Mouse (Mus musculus) hematopoietic stem cell, adult 5-6 weeks (primary cell): ENCODE measurements at regions not wholly inside any gene's neighbourhood (a gene's known extent, or its start where the extent isn't known, plus 50 kb on each side); places are given as distances from the start of the nearest gene placed in this dataset.

ENCODE experiments used
- ATAC-seq, 2 experiments: fragments of 125-278 bp in 1 of 2; replicated peaks in 1 of 2; 2 replicates each; pipeline ENCODE4 v1.8.0; 2016 to 2017; ENCODE audit warnings: inconsistent platforms in 2 of 2, mild to moderate bottlenecking in 2 of 2, moderate number of reproducible peaks in 2 of 2, low read depth in 1 of 2, moderate TSS enrichment in 1 of 2; ENCODE audit not compliant: low FRiP score in 2 of 2, poor library complexity in 2 of 2, severe bottlenecking in 2 of 2, insufficient read depth in 1 of 2, low TSS enrichment in 1 of 2

DNA sequence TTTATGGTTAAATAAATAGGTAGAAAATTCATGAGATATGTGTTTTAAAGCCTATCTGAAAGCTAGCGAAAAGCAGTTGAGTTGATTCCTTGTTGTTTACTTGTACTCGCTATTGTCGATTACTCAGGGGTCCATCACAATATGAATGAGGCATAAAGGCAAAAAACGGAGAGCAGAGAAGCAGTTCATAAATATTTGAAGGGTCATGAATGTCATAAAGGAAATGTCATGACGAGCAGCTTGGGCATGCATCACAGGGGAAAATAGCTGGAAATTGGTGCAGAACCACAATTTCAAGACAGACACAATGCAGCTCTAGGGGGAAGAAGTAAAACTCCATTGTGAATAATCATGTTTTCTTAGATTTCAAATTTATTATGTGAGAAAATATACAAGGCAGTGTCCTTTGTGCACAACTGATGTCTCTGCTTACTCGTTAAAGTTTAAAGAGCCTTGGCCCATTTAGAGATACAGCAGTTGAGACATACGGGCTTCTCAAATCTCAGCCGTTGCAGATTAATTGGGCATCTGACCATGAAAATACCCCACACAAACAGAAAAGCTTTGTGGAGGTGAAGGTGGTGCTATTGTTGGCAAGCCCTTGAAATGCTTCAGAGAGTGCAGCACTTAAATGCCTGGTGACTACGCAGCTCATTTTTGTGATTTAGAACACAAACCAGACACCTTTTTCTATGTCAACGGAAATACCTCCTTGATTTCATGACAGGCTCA lies 200.3 kb downstream of the Ahr start:
- ATAC-seq: no peak

DNA sequence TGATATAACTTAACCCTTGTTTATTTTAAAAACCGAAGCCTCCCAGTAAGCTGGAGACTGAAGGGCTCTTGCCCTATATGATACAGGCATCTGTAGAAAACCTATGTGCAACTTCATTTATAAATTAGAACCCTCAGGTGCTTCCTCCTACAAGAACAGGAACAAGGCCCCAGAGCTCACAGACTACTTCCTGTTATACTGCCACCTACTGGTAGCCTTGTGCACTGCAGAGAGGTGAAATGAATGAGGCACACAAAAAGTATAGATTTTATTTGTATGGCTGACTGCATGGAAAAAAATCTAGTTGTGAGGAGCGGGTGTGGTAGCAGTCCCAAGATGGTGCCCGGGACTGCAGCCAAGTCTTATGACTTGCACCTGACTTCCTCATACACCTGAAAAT lies 203.5 kb downstream of the Ahr start:
- peak in 1 of 2 experiments; percentile 60; a peak in 1 of 4 replicates for ATAC-seq

DNA sequence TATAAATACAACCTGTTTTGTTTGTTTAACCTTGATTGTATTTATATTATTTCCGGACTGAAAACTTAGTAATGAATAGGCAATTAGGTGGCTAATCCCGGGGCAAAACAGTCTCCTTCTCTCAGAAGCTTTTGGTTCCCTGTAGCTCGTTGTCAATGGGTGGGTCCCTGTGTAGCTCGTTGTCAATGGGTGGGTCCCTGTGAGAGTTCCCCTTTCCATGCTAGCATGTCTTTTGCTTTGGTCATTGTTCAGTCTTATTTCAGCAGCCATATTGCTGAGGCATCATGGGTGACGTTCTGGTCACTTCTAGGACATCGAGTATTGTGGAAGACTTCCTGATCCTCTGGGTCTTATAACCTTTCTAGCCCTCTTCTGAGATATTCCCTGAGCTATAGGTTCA lies 205.1 kb downstream of the Ahr start:
- ATAC-seq: no peak

DNA sequence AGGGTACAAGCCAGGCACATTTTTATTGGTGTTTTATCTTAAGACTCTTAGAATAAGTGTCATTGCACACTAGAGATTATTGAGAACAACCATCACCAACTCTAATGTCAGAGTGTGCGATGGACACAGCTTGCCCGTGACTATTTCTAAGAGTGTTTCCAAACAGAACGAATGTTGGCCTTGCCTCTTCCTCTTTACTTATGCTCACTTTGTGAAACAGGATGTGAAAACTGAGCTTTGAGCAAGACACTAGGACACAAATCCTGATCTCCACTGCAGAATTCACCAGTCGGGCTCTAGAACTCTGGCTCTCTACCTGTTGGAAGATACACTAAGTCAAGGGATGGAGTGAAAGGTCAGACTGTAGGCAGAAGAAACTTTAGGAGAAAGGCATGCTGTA lies 215.3 kb downstream of the Ahr start:
- ATAC-seq: no peak; a peak in 1 of 4 replicates

DNA sequence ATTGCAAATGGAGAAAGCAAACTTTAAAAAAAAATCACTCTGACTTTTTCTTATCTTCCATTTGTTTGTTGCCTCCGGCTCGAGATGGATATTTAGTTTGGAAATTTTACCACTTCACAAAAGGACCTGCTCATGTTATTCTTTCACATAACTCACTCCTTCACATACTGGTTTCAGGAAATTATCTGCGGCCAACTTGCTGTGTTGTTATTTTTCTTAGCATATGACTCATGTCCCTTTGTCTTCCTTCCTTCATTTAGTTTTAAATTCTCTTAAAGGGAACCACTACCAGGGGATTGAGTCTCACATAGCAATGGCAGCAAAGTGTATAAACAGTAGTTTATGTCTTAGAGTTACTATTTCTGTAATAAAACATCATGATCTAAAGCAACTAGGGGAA lies 217.8 kb downstream of the Ahr start:
- ATAC-seq: no peak; a peak in 1 of 4 replicates

DNA sequence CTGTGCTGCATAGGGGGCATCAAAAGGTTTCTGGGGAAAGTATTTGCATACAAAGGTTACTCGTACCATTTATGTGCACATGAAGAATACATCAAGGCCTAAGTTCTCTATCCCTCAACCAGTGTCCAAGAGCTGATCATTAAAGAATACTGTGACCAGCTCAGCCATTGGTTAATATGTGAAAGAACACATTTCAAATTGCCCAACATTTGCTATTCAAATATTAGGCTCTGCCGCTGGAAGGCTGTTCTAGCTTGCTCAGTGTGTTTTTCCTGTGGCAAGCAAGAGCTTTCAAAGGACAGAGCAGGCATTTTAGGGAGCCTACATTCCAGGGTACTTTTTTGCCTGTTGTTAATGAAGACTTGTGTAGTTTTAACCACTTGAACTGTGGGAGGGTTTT lies 220.8 kb downstream of the Ahr start:
- no peak for ATAC-seq

DNA sequence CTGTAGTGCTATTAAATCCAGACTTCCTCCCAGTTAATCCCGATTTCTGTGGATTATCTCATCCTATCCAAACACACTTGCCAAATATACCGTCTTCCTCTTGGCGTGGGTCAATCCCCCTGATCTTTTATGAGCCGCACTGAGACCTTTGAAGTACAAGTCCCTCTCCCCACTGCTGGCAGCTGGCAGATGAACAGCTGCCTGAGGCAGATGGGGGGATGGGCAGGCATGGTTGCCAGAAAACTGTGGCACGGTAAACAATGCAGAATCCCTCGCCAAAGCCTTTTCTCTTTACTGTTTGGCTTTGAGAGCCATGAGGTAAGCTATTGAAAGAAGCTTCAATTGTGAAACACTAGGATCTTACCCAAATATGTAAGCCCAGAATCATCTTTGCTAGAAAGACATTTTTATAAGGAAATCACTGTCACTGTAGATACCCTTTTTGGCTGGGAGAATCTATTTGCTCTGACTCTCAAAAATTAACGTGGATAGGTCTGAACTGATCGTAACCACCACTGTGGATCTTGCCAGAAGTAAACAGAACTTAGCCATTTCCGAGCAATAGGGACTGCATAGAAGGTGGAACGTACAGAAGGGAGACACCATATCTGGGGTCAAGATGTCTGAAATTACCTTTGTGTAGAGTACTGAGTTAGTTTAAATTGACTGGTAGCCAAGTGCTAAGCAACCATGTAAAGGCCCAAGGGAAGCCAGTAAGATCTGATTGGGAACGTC lies 221.5 kb downstream of the Ahr start:
- ATAC-seq: no peak

DNA sequence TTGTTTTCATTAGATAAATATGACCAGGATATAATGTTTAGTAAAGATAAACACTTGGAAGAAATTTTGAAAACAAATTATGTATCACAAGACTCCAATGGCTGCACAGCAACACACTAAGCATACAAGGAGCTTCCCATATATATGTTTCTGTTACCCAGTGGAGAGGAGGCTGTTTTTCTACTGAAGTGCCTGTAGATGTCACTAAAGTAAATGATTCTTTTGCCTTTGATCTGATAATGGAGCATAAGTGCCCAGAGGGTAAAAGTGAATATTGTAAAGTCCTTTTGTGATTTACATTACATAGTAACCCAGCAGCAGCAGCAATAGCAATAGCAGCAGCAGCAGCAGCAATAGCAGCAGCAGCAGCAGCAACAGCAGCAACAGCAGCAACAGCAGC lies 226.3 kb downstream of the Ahr start:
- ATAC-seq: peak in 1 of 2 experiments; percentile 42; a peak in 1 of 4 replicates

DNA sequence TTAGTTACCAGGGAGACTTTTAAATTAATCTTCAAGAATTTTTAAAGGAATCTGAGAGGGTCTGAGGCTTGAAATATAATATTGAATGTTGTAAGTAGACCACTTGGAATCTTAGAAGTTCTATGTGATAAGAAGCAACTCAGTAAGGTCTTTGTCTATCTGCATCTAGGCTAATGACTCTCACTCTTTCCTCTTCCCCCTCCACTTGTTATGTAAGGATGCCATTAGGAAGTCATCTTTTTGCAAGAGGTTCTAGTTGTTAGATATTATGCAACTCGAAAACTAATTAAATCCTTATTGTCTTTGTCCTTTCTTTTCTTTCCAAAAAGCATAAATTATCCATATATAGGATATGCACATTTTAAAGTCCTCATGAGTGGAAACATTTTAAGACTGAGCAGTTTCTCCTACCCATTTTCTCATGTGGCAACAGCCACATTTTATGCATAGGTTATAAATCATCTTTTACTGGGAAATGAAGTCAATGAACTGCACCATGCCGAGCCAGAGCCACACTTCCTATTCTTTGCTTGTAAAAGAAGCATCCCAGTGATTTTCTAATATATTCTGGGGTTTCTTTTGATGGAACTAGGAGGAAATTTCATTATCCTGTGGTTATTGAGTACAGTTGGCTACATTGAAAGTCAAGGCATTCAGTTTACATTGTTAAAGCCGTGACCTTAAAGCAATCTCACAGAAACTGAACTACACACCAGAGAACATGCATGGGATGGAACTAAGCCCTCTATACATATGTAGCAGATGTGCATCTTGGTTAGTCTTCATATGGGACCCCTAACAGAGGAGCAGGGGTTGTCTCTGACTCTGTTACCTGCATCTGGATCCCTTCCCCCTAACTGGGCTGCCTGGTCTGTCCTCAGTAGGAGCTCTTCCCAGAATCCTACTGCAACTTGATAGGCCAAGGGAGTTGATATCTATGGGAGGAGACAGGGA lies 230.8 kb downstream of the Ahr start:
- ATAC-seq: no peak

DNA sequence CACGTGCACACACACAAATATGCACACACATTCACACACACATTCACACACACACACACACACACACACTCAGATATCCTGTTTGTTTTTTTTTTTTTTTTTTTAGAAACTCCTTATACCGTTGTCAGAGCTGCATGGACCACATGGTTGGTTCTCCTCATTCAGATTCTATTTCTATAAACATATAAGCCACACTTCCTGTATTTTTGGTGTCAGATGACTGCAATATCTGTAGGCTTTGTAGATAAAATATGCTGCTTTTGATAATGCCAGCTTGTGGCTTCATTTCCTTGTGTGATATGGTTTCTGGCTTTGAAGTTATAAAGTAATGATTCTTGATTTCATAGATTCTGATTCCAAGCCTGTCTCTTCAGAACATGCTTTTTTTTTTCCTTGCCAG lies 231.7 kb downstream of the Ahr start:
- peak in 1 of 2 experiments; percentile 48; a peak in 2 of 4 replicates for ATAC-seq

DNA sequence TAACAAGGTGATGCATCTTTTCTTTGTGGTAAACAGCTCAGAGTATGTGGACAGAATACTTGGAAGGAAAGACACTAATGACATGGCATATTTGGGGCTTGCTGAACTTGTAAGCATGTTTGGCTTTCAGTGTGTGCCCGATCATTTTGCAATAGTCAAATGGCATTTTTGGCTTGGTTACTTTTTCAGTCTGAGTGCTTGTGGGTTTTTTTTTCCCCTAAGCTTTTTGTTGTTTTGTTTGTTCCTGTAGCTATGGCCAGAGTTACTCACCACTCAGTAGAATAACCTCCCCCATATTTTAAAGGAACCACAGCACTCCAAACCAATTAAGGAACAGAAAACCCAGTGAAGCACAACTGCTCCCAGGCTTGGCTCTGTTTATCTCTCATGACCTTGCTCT lies 240.2 kb downstream of the Ahr start:
- peak; percentile 53 to 59; a peak in 3 of 4 replicates for ATAC-seq

DNA sequence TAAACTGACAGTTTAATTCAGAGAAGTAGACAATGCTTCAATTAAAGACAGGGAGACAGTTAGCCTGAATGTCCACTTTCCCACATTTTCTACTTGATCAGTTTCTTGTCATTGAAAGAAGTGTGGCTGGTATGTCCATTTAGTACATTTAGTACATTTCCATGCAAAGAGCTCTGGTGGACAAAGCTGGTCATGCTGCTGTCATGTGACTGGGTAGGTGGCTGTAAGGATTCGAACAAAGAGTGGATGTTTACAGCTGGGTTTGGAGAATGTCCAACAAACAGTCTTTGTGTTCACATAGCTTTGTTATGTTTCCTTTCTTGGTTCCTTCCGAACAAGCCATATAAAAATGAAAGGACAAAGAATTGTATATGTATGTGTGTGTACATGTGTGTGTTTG lies 241.3 kb downstream of the Ahr start:
- no peak for ATAC-seq

DNA sequence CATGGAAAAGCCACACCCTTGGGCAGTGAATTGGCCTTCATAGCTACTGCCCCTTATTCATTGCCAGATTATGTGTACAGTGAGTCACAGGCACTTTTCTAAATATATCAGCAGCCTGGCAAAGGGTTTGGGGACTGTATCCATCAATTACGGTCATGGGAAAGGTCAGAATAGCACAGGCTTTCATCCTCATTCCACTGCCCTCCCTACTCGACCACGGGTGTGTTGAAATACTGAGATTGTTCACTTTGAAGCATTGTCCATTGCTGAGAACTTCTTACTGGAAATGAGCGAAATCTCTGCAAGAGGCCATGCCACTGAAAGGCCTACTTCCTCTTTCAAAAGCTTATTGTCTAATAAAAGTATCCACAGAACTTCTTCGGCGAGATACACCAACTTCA lies 242.9 kb downstream of the Ahr start:
- no peak for ATAC-seq

DNA sequence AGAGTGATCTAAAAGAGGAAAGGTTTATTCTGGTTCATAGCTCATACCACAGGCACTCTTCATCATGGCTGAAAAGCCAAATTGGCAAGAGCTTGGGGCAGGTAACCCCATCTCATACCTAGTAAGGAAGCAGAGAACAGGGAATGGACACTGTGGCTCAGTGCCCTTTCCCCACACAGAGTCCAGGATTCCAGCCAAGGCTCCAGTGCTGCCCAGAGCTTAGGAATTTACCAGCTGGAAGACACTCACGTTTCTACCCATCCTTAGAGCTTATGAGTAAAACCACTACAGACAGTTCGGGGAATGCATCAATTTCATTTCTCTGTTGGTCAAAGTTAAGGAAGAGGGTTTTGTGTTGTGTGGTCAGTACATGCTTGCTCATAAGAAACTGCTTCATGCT lies 241.0 kb downstream of the Snx13 start:
- no peak for ATAC-seq

DNA sequence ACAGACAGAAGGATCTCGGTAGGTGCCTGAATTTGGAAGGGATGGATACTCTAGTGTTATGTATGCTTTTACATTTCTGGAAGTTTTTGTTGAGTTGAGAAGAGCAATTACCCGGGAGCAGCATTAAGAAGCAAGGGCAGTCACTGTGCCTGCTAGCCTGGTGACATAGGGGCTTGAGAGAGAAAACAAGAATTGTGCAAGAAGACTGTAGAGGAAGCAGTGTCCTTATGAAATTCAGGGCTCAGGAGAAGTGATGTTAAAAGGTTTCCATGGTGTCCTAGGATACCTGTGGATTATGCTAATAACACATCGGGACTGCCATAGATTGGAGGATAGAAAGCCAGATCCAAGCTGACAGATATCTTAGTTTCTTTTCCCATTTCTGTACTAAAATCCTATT lies 240.6 kb downstream of the Snx13 start:
- ATAC-seq: no peak

DNA sequence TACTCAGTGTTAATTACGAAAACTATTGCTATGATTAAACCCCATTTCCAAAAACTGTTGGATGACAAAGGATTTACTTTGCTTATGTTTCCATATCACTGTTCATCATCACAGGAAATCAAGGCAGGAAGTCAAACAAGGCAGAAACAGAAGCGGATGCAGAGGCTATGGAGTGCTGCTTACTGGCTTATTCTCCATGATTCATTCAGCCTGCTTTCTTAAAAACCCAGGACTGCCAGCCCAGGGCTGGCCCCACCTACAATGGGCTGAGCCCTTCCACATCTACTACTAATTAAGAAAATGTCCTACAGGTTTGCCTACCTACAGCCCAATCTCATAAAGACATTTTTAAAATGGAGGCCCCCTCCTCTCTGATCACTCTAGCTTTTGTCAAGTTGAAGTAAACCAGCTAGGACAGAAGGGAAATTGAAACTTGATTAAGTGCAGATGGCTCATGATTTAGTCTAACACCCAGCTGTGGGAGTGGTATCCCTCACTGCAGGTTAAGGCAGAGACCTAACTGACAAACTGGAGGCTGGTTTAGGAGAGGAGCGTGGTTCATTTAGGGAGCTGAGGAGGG lies 240.1 kb downstream of the Snx13 start:
- peak in 1 of 2 experiments; percentile 42; a peak in 1 of 4 replicates for ATAC-seq

DNA sequence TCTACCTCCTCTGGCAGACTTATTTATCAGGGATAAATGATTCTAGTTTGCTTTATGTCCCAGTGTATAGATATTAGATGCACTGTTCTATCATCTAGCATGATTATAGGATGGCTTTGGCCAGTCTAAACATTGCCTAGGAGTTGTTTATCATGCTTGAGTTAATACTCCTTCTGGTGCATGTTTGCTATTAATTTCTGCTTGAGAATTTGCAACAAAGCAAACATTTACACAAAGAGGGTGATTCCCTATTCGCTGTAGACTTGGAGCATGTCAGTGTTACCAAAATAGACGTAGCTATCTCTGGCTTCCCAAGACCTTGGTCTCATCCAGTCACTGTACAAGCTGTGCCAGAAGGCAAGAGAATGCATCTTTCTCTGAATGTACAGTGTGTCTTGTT lies 237.4 kb downstream of the Snx13 start:
- no peak for ATAC-seq
